Mouse (Mus musculus): ENCODE measurements at regions not wholly inside any gene's neighbourhood (a gene's known extent, or its start where the extent isn't known, plus 50 kb on each side); places are given as distances from the start of the nearest gene placed in this dataset.

DNA sequence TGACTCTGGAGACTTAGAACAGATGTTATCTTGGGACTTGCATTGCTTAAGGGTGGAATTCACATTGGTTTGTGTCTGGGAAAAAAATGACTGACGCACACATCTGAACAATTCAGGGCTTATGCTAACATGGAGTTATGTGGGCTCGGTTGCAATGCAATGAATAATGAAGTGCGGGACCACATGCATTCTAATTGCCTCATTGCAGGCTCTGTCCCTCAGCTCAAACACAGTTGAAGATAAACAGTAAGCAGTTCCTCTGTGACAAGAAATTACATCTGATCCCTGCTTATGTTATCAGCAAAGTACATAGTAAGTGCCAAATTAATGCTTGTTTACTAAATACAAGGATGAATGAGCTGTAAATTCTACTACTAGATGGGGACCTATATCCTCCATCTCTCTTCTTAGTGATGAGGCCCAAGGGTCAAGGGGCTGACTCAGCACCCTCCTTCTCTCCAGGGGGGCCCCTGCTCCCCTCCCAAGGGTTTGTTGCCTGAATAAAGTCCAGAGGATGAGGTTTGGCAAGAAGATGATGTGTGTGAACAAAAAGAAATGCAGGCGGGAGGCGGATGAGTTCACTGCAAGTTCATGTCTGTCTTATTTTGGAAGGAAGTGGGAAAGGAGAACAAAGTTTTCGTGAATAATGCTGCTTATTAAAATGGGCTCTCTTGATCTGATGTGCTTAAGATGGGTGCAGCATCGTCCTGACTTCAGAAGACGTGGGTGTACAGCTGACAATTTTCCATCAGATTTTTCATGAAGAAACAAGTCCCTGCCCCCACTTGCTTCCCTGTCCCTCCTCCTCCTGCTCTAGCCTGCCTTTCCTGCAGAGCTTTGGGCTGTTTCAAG, 533.1 kb downstream of the Shisa9 start:
- no peaks in the 10 kb centered on the region for H3K9me3 ChIP-seq (ENCODE audit: control insufficient read depth, low read length)
- no peak overlapping the region for H3K4me2 ChIP-seq (replicated peaks)
- no peak overlapping the region for H3K4me3 ChIP-seq (replicated peaks; ENCODE audit: low read length)
- no peak overlapping the region for H3K27ac ChIP-seq
- no peak for ATAC-seq (ENCODE audit: low FRiP score)
- 71% methylated on average over 8 of the region's 8 CpGs for WGBS
- no peaks in the 10 kb centered on the region for H3K27me3 ChIP-seq (ENCODE audit: control insufficient read depth, insufficient read depth, low read length)
- no peaks in the 10 kb centered on the region for H3K36me3 ChIP-seq (replicated peaks; ENCODE audit: control insufficient read depth, insufficient read depth)
- no peak for DNase-seq (ENCODE audit: low spot score)
- H3K9ac ChIP-seq = no peak overlapping the region
- no peaks in the 10 kb centered on the region for H3K4me1 ChIP-seq (replicated peaks; ENCODE audit: control insufficient read depth, insufficient read depth, low read length)

GRCm38 (mm10) chr16:12518264-12518663, 534.4 kb downstream of the Shisa9 start:
- no peaks in the 10 kb centered on the region for H3K27me3 ChIP-seq (ENCODE audit: control insufficient read depth, insufficient read depth, low read length)
- DNase-seq (ENCODE audit: low spot score) (no peak), ATAC-seq (ENCODE audit: low FRiP score) (no peak)
- WGBS = 90% methylated on average over 7 of the region's 7 CpGs
- no peak overlapping the region for H3K27ac ChIP-seq
- no peak overlapping the region for H3K9ac ChIP-seq
- H3K9me3 ChIP-seq (ENCODE audit: control insufficient read depth, low read length) = no peaks in the 10 kb centered on the region
- no peaks in the 10 kb centered on the region for H3K4me1 ChIP-seq (replicated peaks; ENCODE audit: control insufficient read depth, insufficient read depth, low read length)
- H3K4me2 ChIP-seq (replicated peaks) = no peak overlapping the region
- H3K36me3 ChIP-seq (replicated peaks; ENCODE audit: control insufficient read depth, insufficient read depth) = no peaks in the 10 kb centered on the region
- H3K4me3 ChIP-seq (replicated peaks; ENCODE audit: low read length) = no peak overlapping the region

DNA sequence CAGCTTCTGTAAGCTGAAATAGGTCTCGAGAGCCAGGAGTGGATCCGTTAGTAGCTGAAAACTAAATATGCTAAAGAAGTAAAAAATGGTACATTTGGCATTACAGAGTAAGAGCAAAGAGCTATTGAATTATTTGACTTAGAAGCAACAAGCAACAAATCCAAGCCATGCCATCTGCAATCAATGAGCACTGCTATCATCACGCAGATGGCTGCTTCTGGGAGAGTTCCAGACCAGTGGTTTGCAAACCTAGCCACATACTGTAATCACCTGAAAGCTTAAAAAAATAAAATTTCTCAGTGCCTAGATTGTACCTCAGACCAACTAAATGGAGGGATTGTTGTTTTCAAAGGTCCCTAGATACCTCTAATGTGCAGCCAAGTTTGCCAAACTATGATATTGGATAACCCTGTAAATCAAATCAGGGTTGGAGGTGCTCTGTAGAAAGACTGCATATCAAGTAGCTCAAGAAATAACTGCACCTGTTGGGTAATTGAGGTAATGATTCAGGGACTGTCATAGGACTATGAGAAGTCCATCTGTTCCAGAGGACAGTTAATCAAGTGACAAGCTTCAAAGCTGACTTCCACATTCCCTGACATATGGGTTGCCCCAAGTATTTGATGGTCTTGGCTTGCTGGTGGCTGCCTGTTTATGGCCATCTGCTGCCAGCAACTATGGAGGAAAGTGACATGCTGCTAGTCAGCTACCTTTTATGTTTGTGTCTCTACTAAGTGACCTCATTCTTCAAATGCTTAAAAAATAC, 538.0 kb downstream of the Shisa9 start:
- H3K9me3 ChIP-seq (ENCODE audit: control insufficient read depth, low read length) = no peaks in the 10 kb centered on the region
- DNase-seq (ENCODE audit: low spot score) = no peak
- WGBS = 84% methylated on average over 3 of the region's 3 CpGs
- no peaks in the 10 kb centered on the region for H3K4me1 ChIP-seq (replicated peaks; ENCODE audit: control insufficient read depth, insufficient read depth, low read length)
- no peak overlapping the region for H3K4me2 ChIP-seq (replicated peaks)
- no peak overlapping the region for H3K27ac ChIP-seq
- no peaks in the 10 kb centered on the region for H3K27me3 ChIP-seq (ENCODE audit: control insufficient read depth, insufficient read depth, low read length)
- H3K4me3 ChIP-seq (replicated peaks; ENCODE audit: low read length) = no peak overlapping the region
- H3K9ac ChIP-seq = no peak overlapping the region
- ATAC-seq (ENCODE audit: low FRiP score) = no peak
- no peaks in the 10 kb centered on the region for H3K36me3 ChIP-seq (replicated peaks; ENCODE audit: control insufficient read depth, insufficient read depth)

DNA sequence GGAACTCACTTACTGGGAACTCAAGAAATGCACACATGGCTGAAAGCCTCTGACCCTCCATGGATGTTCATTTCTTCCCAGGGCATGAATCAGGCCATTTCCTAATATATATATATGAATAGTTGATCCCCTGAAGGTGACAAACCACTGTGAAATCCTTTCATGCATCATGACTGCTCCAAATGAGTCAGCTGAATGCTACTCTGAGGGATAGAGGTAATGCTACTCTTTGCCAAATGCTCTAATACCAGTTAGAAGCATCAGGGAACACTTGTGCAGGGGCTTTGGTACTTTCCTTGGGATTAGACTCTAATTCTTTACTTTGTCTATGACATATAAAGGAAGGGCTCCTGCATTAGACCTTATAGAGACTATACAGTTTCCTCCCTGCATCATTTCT, 561.0 kb upstream of the Ercc4 start:
- Histone ChIP-seq H3K9me3 (ENCODE audit: control insufficient read depth, low read length) (0 out of 2 replicates have a peak, but pooled peaks cover 5% of the 10 kb centered on the region), H3K36me3 (replicated peaks; ENCODE audit: control insufficient read depth, insufficient read depth) (no peaks in the 10 kb centered on the region), H3K27ac (no peak overlapping the region), H3K4me1 (replicated peaks; ENCODE audit: control insufficient read depth, insufficient read depth, low read length) (no peaks in the 10 kb centered on the region), H3K9ac (no peak overlapping the region), H3K4me3 (replicated peaks; ENCODE audit: low read length) (no peak overlapping the region), H3K27me3 (ENCODE audit: control insufficient read depth, insufficient read depth, low read length) (no peaks in the 10 kb centered on the region), H3K4me2 (replicated peaks) (no peak overlapping the region)
- ATAC-seq (ENCODE audit: low FRiP score) = no peak
- DNase-seq (ENCODE audit: low spot score) = no peak

GRCm38 (mm10) chr16:12588889-12589288, 520.6 kb upstream of the Ercc4 start:
- Histone ChIP-seq H3K4me1 (replicated peaks; ENCODE audit: control insufficient read depth, insufficient read depth, low read length) (no peaks in the 10 kb centered on the region), H3K27ac (no peak overlapping the region), H3K27me3 (ENCODE audit: control insufficient read depth, insufficient read depth, low read length) (no peaks in the 10 kb centered on the region), H3K36me3 (replicated peaks; ENCODE audit: control insufficient read depth, insufficient read depth) (no peaks in the 10 kb centered on the region), H3K4me3 (replicated peaks; ENCODE audit: low read length) (no peak overlapping the region), H3K9ac (no peak overlapping the region), H3K9me3 (ENCODE audit: control insufficient read depth, low read length) (no peaks in the 10 kb centered on the region), H3K4me2 (replicated peaks) (no peak overlapping the region)
- DNase-seq (ENCODE audit: low spot score) (no peak), ATAC-seq (ENCODE audit: low FRiP score) (no peak)

DNA sequence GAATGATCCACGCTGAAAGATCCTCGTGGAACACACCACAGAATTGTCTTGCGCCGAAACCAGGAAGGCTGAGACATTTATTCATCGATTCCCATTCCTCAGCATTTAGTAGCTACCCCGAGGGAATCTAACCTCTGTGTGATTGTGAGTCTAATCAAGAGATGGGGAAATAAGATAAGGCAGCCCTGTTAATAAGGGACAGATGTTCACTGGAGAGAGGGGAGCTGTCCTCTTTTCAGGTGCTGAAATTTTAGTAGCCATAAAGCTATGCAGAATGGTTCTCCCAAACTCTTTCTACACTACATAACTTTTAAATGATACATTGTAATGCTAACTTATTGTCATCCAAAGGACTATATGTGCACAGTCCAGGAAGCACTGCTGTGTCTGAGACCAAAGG, 501.2 kb upstream of the Ercc4 start:
- DNase-seq (ENCODE audit: low spot score) = no peak
- Histone ChIP-seq H3K9me3 (ENCODE audit: control insufficient read depth, low read length) (no peaks in the 10 kb centered on the region), H3K9ac (no peak overlapping the region), H3K4me2 (replicated peaks) (no peak overlapping the region), H3K4me3 (replicated peaks; ENCODE audit: low read length) (no peak overlapping the region), H3K36me3 (replicated peaks; ENCODE audit: control insufficient read depth, insufficient read depth) (no peaks in the 10 kb centered on the region), H3K27ac (no peak overlapping the region), H3K4me1 (replicated peaks; ENCODE audit: control insufficient read depth, insufficient read depth, low read length) (no peaks in the 10 kb centered on the region), H3K27me3 (ENCODE audit: control insufficient read depth, insufficient read depth, low read length) (no peaks in the 10 kb centered on the region)
- 69% methylated on average over 6 of the region's 6 CpGs for WGBS
- no peak for ATAC-seq (ENCODE audit: low FRiP score)

- no peak for ATAC-seq (ENCODE audit: low FRiP score)
- WGBS = 77% methylated on average over 1 of the region's 1 CpGs
- H3K9ac ChIP-seq = no peak overlapping the region
- H3K4me3 ChIP-seq (replicated peaks; ENCODE audit: low read length) = no peak overlapping the region
- H3K9me3 ChIP-seq (ENCODE audit: control insufficient read depth, low read length) = no peaks in the 10 kb centered on the region
- no peaks in the 10 kb centered on the region for H3K4me1 ChIP-seq (replicated peaks; ENCODE audit: control insufficient read depth, insufficient read depth, low read length)
- H3K27ac ChIP-seq = no peak overlapping the region
- no peak overlapping the region for H3K4me2 ChIP-seq (replicated peaks)
- DNase-seq (ENCODE audit: low spot score) = no peak
- H3K36me3 ChIP-seq (replicated peaks; ENCODE audit: control insufficient read depth, insufficient read depth) = no peaks in the 10 kb centered on the region
- H3K27me3 ChIP-seq (ENCODE audit: control insufficient read depth, insufficient read depth, low read length) = no peaks in the 10 kb centered on the region
Observed at GRCm38 (mm10) chr16:12611106-12611505, 498.4 kb upstream of the Ercc4 start.

GRCm38 (mm10) chr16:12617781-12618180, 491.7 kb upstream of the Ercc4 start:
- no peak for ATAC-seq (ENCODE audit: low FRiP score)

GRCm38 (mm10) chr16:12632533-12632932, 477.0 kb upstream of the Ercc4 start:
- Histone ChIP-seq H3K27ac (no peak overlapping the region), H3K9me3 (ENCODE audit: control insufficient read depth, low read length) (no peaks in the 10 kb centered on the region), H3K27me3 (ENCODE audit: control insufficient read depth, insufficient read depth, low read length) (no peaks in the 10 kb centered on the region), H3K4me2 (replicated peaks) (no peak overlapping the region), H3K36me3 (replicated peaks; ENCODE audit: control insufficient read depth, insufficient read depth) (no peaks in the 10 kb centered on the region), H3K4me1 (replicated peaks; ENCODE audit: control insufficient read depth, insufficient read depth, low read length) (no peaks in the 10 kb centered on the region), H3K9ac (no peak overlapping the region), H3K4me3 (replicated peaks; ENCODE audit: low read length) (no peak overlapping the region)
- DNase-seq (ENCODE audit: low spot score) (no peak), ATAC-seq (ENCODE audit: low FRiP score) (no peak)

More at GRCm38 (mm10) chr16:12617781-12618180, 491.7 kb upstream of the Ercc4 start:
- DNase-seq (ENCODE audit: low spot score) = no peak
- WGBS = 58% methylated on average over 3 of the region's 3 CpGs
- Histone ChIP-seq H3K4me1 (replicated peaks; ENCODE audit: control insufficient read depth, insufficient read depth, low read length) (no peaks in the 10 kb centered on the region), H3K27me3 (ENCODE audit: control insufficient read depth, insufficient read depth, low read length) (no peaks in the 10 kb centered on the region), H3K27ac (no peak overlapping the region), H3K9me3 (ENCODE audit: control insufficient read depth, low read length) (no peaks in the 10 kb centered on the region), H3K9ac (no peak overlapping the region), H3K36me3 (replicated peaks; ENCODE audit: control insufficient read depth, insufficient read depth) (no peaks in the 10 kb centered on the region), H3K4me2 (replicated peaks) (no peak overlapping the region), H3K4me3 (replicated peaks; ENCODE audit: low read length) (no peak overlapping the region)
